Mouse (Mus musculus) limb, embryonic 10.5 days (tissue): ENCODE measurements around the gene Rufy3. TPM values are rescaled to one million over a fixed set of nuclear protein-coding genes. Genes with fewer than 3 reads are reported as not detected.

Experiments used
- DNase-seq: peaks from one replicate; pipeline ENCODE4 v3.0.0-alpha.2; 2017; ENCODE audit warnings: low spot score
- H3K27ac ChIP-seq: fragments of 300-500 bp; sonication (generic); 2 replicates; pipeline ENCODE4 v1.5.1; 2016; ENCODE audit warnings: mild to moderate bottlenecking
- H3K27me3 ChIP-seq: fragments of 300-500 bp; sonication (generic); 2 replicates; pipeline ENCODE4 v1.6.1; 2016; ENCODE audit warnings: low read depth, mild to moderate bottlenecking; ENCODE audit not compliant: poor library complexity, severe bottlenecking
- H3K36me3 ChIP-seq: fragments of 300-500 bp; sonication (generic); 2 replicates; pipeline ENCODE4 v1.6.1; 2016; ENCODE audit warnings: mild to moderate bottlenecking, moderate library complexity
- H3K4me1 ChIP-seq: fragments of 300-500 bp; sonication (generic); 2 replicates; pipeline ENCODE4 v1.6.1; 2016
- H3K4me3 ChIP-seq: fragments of 300-500 bp; sonication (generic); 2 replicates; pipeline ENCODE4 v1.5.1; 2016; ENCODE audit warnings: mild to moderate bottlenecking, moderate library complexity
- H3K9me3 ChIP-seq: fragments of 300-500 bp; sonication (generic); replicated peaks from 2 replicates; pipeline ENCODE4 v1.6.1; 2016; ENCODE audit warnings: mild to moderate bottlenecking
- WGBS: fragments of 180-500 bp; shearing (Covaris S2); methylation state at CpG from one replicate; pipeline ENCODE4 v1.1.7; 2016; 5-methylcytosine and 5-hydroxymethylcytosine counted together
- polyA plus RNA-seq: library from polyadenylated mRNA; unstranded; fragments of >200 nt; fragmentation: Nextera tagmentation; extraction: Ambion mirVana; gene quantifications from 2 replicates; pipeline ENCODE4 v1.2.1, GENCODE M21; 2016

The Rufy3 gene
- polyA plus RNA-seq, 1 experiment from 2014 or later = 9.6 TPM

GRCm38 (mm10) chr5:88586407-88587174 lies 21.8 kb downstream of the Rufy3 start:
- 82% methylated on average over 7 of the region's 7 CpGs for WGBS
- Histone ChIP-seq H3K9me3 (no peaks in the 10 kb centered on the region), H3K27ac (0 out of 2 replicates have a peak overlapping the region, but pooled peaks have one; percentile 71), H3K36me3 (no peaks in the 10 kb centered on the region), H3K4me1 (peaks cover 27% of the 10 kb centered on the region), H3K27me3 (no peaks in the 10 kb centered on the region), H3K4me3 (no peak overlapping the region)
- no peak for DNase-seq

GRCm38 (mm10) chr5:88587211-88587934 lies 22.5 kb downstream of the Rufy3 start:
- H3K4me3 ChIP-seq = no peak overlapping the region
- peaks cover 27% of the 10 kb centered on the region for H3K4me1 ChIP-seq
- no peaks in the 10 kb centered on the region for H3K9me3 ChIP-seq
- no peaks in the 10 kb centered on the region for H3K27me3 ChIP-seq
- 64% methylated on average over 13 of the region's 13 CpGs for WGBS
- H3K36me3 ChIP-seq = no peaks in the 10 kb centered on the region
- peak; percentile 37 for DNase-seq
- H3K27ac ChIP-seq = peak overlapping the region; percentile 71

GRCm38 (mm10) chr5:88588481-88588880 lies 23.6 kb downstream of the Rufy3 start:
- Histone ChIP-seq H3K4me1 (peaks cover 25% of the 10 kb centered on the region), H3K9me3 (no peaks in the 10 kb centered on the region), H3K27me3 (no peaks in the 10 kb centered on the region), H3K4me3 (no peak overlapping the region), H3K36me3 (no peaks in the 10 kb centered on the region), H3K27ac (no peak overlapping the region)
- 83% methylated on average over 5 of the region's 5 CpGs for WGBS
- DNase-seq = no peak

- 93% methylated on average over 13 of the region's 13 CpGs for WGBS
- Histone ChIP-seq H3K4me3 (no peak overlapping the region), H3K4me1 (no peaks in the 10 kb centered on the region), H3K9me3 (no peaks in the 10 kb centered on the region), H3K27me3 (no peaks in the 10 kb centered on the region), H3K27ac (no peak overlapping the region), H3K36me3 (no peaks in the 10 kb centered on the region)
- DNase-seq = no peak
These were observed 28.8 kb downstream of the Rufy3 start for GRCm38 (mm10) chr5:88593421-88594172.

- 89% methylated on average over 7 of the region's 7 CpGs for WGBS
- H3K9me3 ChIP-seq = no peaks in the 10 kb centered on the region
- DNase-seq = no peak
- H3K4me1 ChIP-seq = no peaks in the 10 kb centered on the region
- no peak overlapping the region for H3K4me3 ChIP-seq
- H3K27me3 ChIP-seq = no peaks in the 10 kb centered on the region
- no peaks in the 10 kb centered on the region for H3K36me3 ChIP-seq
- no peak overlapping the region for H3K27ac ChIP-seq
These were observed 29.3 kb downstream of the Rufy3 start for GRCm38 (mm10) chr5:88594173-88594569.

GRCm38 (mm10) chr5:88595537-88596455 lies 31.0 kb downstream of the Rufy3 start:
- Histone ChIP-seq H3K4me1 (no peaks in the 10 kb centered on the region), H3K36me3 (no peaks in the 10 kb centered on the region), H3K9me3 (no peaks in the 10 kb centered on the region), H3K27me3 (no peaks in the 10 kb centered on the region), H3K27ac (no peak overlapping the region), H3K4me3 (no peak overlapping the region)
- no peak for DNase-seq
- 78% methylated on average over 5 of the region's 5 CpGs for WGBS

- Histone ChIP-seq H3K4me3 (no peak overlapping the region), H3K9me3 (no peaks in the 10 kb centered on the region), H3K27ac (no peak overlapping the region), H3K4me1 (no peaks in the 10 kb centered on the region), H3K36me3 (no peaks in the 10 kb centered on the region), H3K27me3 (no peaks in the 10 kb centered on the region)
- DNase-seq = no peak
- WGBS = 94% methylated on average over 6 of the region's 6 CpGs
These were observed 34.1 kb downstream of the Rufy3 start for GRCm38 (mm10) chr5:88598961-88599360.

- H3K27me3 ChIP-seq = no peaks in the 10 kb centered on the region
- no peak for DNase-seq
- H3K36me3 ChIP-seq = no peaks in the 10 kb centered on the region
- H3K27ac ChIP-seq = no peak overlapping the region
- no peak overlapping the region for H3K4me3 ChIP-seq
- WGBS = 81% methylated on average over 2 of the region's 2 CpGs
- H3K9me3 ChIP-seq = no peaks in the 10 kb centered on the region
- H3K4me1 ChIP-seq = peaks cover 4% of the 10 kb centered on the region
These were observed 37.2 kb downstream of the Rufy3 start for GRCm38 (mm10) chr5:88602030-88602429.

- Histone ChIP-seq H3K4me1 (peaks cover 4% of the 10 kb centered on the region), H3K9me3 (no peaks in the 10 kb centered on the region), H3K36me3 (no peaks in the 10 kb centered on the region), H3K4me3 (no peak overlapping the region), H3K27me3 (no peaks in the 10 kb centered on the region), H3K27ac (no peak overlapping the region)
- no peak for DNase-seq
- WGBS = 82% methylated on average over 3 of the region's 3 CpGs
These were observed 37.9 kb downstream of the Rufy3 start for GRCm38 (mm10) chr5:88602713-88603112.

- H3K36me3 ChIP-seq = no peaks in the 10 kb centered on the region
- DNase-seq = no peak
- H3K4me3 ChIP-seq = no peak overlapping the region
- H3K27ac ChIP-seq = no peak overlapping the region
- H3K4me1 ChIP-seq = peaks cover 4% of the 10 kb centered on the region
- 92% methylated on average over 3 of the region's 3 CpGs for WGBS
- H3K9me3 ChIP-seq = no peaks in the 10 kb centered on the region
- H3K27me3 ChIP-seq = no peaks in the 10 kb centered on the region
These were observed 39.2 kb downstream of the Rufy3 start for GRCm38 (mm10) chr5:88604046-88604445.

GRCm38 (mm10) chr5:88604641-88605358 lies 40.0 kb downstream of the Rufy3 start:
- WGBS = 90% methylated on average over 7 of the region's 7 CpGs
- H3K27ac ChIP-seq = no peak overlapping the region
- H3K36me3 ChIP-seq = no peaks in the 10 kb centered on the region
- DNase-seq = no peak
- H3K4me1 ChIP-seq = peaks cover 4% of the 10 kb centered on the region
- no peaks in the 10 kb centered on the region for H3K9me3 ChIP-seq
- H3K4me3 ChIP-seq = no peak overlapping the region
- no peaks in the 10 kb centered on the region for H3K27me3 ChIP-seq

GRCm38 (mm10) chr5:88614129-88614528 lies 49.3 kb downstream of the Rufy3 start:
- no peaks in the 10 kb centered on the region for H3K27me3 ChIP-seq
- DNase-seq = no peak
- peaks cover 17% of the 10 kb centered on the region for H3K36me3 ChIP-seq
- no peak overlapping the region for H3K27ac ChIP-seq
- H3K4me3 ChIP-seq = no peak overlapping the region
- no peaks in the 10 kb centered on the region for H3K4me1 ChIP-seq
- H3K9me3 ChIP-seq = no peaks in the 10 kb centered on the region
- 92% methylated on average over 1 of the region's 1 CpGs for WGBS
